Mouse (Mus musculus): ENCODE results near the gene Ncf4. TPM values are rescaled to one million over a fixed set of nuclear protein-coding genes. Genes with fewer than 3 reads are reported as not detected.
A peak's percentile ranks its signal among the peaks of the same experiment; 100 is the strongest.
"Not testable (repeated sequence)": the region's sequence is repeated elsewhere in the genome, so short reads cannot be mapped to it uniquely, and the experiment has no call there.

Gene Ncf4
- polyA plus RNA-seq, 1 experiment from 2014 or later = 0.96 TPM

GRCm38 (mm10) chr15:78246143-78247116 is 1.8 kb downstream of the Ncf4 start:
- DNase-seq = no peak
- no peaks in the 10 kb centered on the region for H3K4me1 ChIP-seq (ENCODE audit: control insufficient read depth, insufficient read depth, low read length)

GRCm38 (mm10) chr15:78247659-78248058 is 3.1 kb downstream of the Ncf4 start:
- Histone ChIP-seq H3K27me3 (ENCODE audit: control insufficient read depth, insufficient read depth, low read length) (no peaks in the 10 kb centered on the region), H3K4me2 (ENCODE audit: low read length) (no peak overlapping the region), H3K4me1 (ENCODE audit: control insufficient read depth, insufficient read depth, low read length) (no peaks in the 10 kb centered on the region), H3K4me3 (replicated peaks; ENCODE audit: low read depth, low read length) (no peak overlapping the region), H3K9ac (replicated peaks; ENCODE audit: low read length) (no peak overlapping the region), H3K27ac (replicated peaks; ENCODE audit: low read depth, low read length) (no peak overlapping the region), H3K9me3 (ENCODE audit: control insufficient read depth, low read length) (no peaks in the 10 kb centered on the region), H3K36me3 (ENCODE audit: control insufficient read depth, insufficient read depth, low read length) (no peaks in the 10 kb centered on the region)
- DNase-seq (no peak), ATAC-seq (ENCODE audit: low FRiP score, low TSS enrichment) (no peak)
- WGBS = 78% methylated on average over 2 of the region's 2 CpGs

More at GRCm38 (mm10) chr15:78246143-78247116, 1.8 kb downstream of the Ncf4 start:
- 82% methylated on average over 18 of the region's 18 CpGs for WGBS
- H3K27ac ChIP-seq (replicated peaks; ENCODE audit: low read depth, low read length) = no peak overlapping the region
- no peaks in the 10 kb centered on the region for H3K9me3 ChIP-seq (ENCODE audit: control insufficient read depth, low read length)
- ATAC-seq (ENCODE audit: low FRiP score, low TSS enrichment) = no peak
- no peak overlapping the region for H3K4me2 ChIP-seq (ENCODE audit: low read length)
- no peak overlapping the region for H3K9ac ChIP-seq (replicated peaks; ENCODE audit: low read length)
- H3K36me3 ChIP-seq (ENCODE audit: control insufficient read depth, insufficient read depth, low read length) = no peaks in the 10 kb centered on the region
- no peaks in the 10 kb centered on the region for H3K27me3 ChIP-seq (ENCODE audit: control insufficient read depth, insufficient read depth, low read length)
- no peak overlapping the region for H3K4me3 ChIP-seq (replicated peaks; ENCODE audit: low read depth, low read length)

- Histone ChIP-seq H3K4me3 (replicated peaks; ENCODE audit: low read depth, low read length) (no peak overlapping the region), H3K27ac (replicated peaks; ENCODE audit: low read depth, low read length) (no peak overlapping the region), H3K4me2 (ENCODE audit: low read length) (no peak overlapping the region), H3K9me3 (ENCODE audit: control insufficient read depth, low read length) (no peaks in the 10 kb centered on the region), H3K27me3 (ENCODE audit: control insufficient read depth, insufficient read depth, low read length) (no peaks in the 10 kb centered on the region), H3K4me1 (ENCODE audit: control insufficient read depth, insufficient read depth, low read length) (no peaks in the 10 kb centered on the region), H3K36me3 (ENCODE audit: control insufficient read depth, insufficient read depth, low read length) (no peaks in the 10 kb centered on the region), H3K9ac (replicated peaks; ENCODE audit: low read length) (no peak overlapping the region)
- 86% methylated on average over 3 of the region's 3 CpGs for WGBS
- no peak for DNase-seq
- ATAC-seq (ENCODE audit: low FRiP score, low TSS enrichment) = no peak
Observed at GRCm38 (mm10) chr15:78248410-78248809, 3.8 kb downstream of the Ncf4 start.

GRCm38 (mm10) chr15:78254751-78255150 is 10.2 kb downstream of the Ncf4 start:
- 23% methylated on average over 20 of the region's 20 CpGs for WGBS
- DNase-seq = peak; percentile 86
- Histone ChIP-seq H3K4me1 (ENCODE audit: control insufficient read depth, insufficient read depth, low read length) (no peaks in the 10 kb centered on the region), H3K27me3 (ENCODE audit: control insufficient read depth, insufficient read depth, low read length) (no peaks in the 10 kb centered on the region), H3K4me3 (replicated peaks; ENCODE audit: low read depth, low read length) (no peak overlapping the region), H3K27ac (replicated peaks; ENCODE audit: low read depth, low read length) (no peak overlapping the region), H3K9ac (replicated peaks; ENCODE audit: low read length) (no peak overlapping the region; the same call in 1 of the 2 replicates), H3K4me2 (ENCODE audit: low read length) (no peak overlapping the region), H3K9me3 (ENCODE audit: control insufficient read depth, low read length) (no peaks in the 10 kb centered on the region), H3K36me3 (ENCODE audit: control insufficient read depth, insufficient read depth, low read length) (no peaks in the 10 kb centered on the region)
- ATAC-seq (ENCODE audit: low FRiP score, low TSS enrichment) = no peak

GRCm38 (mm10) chr15:78256602-78257259 is 12.1 kb downstream of the Ncf4 start:
- H3K4me3 ChIP-seq (replicated peaks; ENCODE audit: low read depth, low read length); H3K4me1 ChIP-seq (ENCODE audit: control insufficient read depth, insufficient read depth, low read length); H3K4me2 ChIP-seq (ENCODE audit: low read length); H3K27ac ChIP-seq (replicated peaks; ENCODE audit: low read depth, low read length); H3K36me3 ChIP-seq (ENCODE audit: control insufficient read depth, insufficient read depth, low read length); ATAC-seq (ENCODE audit: low FRiP score, low TSS enrichment); H3K27me3 ChIP-seq (ENCODE audit: control insufficient read depth, insufficient read depth, low read length); H3K9ac ChIP-seq (replicated peaks; ENCODE audit: low read length); DNase-seq; H3K9me3 ChIP-seq (ENCODE audit: control insufficient read depth, low read length): not testable (repeated sequence)

GRCm38 (mm10) chr15:78257326-78258050 is 12.9 kb downstream of the Ncf4 start:
- 39% methylated on average over 7 of the region's 7 CpGs for WGBS
- H3K36me3 ChIP-seq (ENCODE audit: control insufficient read depth, insufficient read depth, low read length) = no peaks in the 10 kb centered on the region
- DNase-seq = peak; percentile 81
- no peak overlapping the region for H3K9ac ChIP-seq (replicated peaks; ENCODE audit: low read length)
- H3K27ac ChIP-seq (replicated peaks; ENCODE audit: low read depth, low read length) = no peak overlapping the region
- H3K4me2 ChIP-seq (ENCODE audit: low read length) = no peak overlapping the region
- no peaks in the 10 kb centered on the region for H3K27me3 ChIP-seq (ENCODE audit: control insufficient read depth, insufficient read depth, low read length)
- no peaks in the 10 kb centered on the region for H3K9me3 ChIP-seq (ENCODE audit: control insufficient read depth, low read length)
- no peaks in the 10 kb centered on the region for H3K4me1 ChIP-seq (ENCODE audit: control insufficient read depth, insufficient read depth, low read length)
- ATAC-seq (ENCODE audit: low FRiP score, low TSS enrichment) = no peak
- H3K4me3 ChIP-seq (replicated peaks; ENCODE audit: low read depth, low read length) = no peak overlapping the region

GRCm38 (mm10) chr15:78258246-78258865 is 13.8 kb downstream of the Ncf4 start:
- no peak overlapping the region for H3K4me3 ChIP-seq (replicated peaks; ENCODE audit: low read depth, low read length)
- H3K9ac ChIP-seq (replicated peaks; ENCODE audit: low read length) = no peak overlapping the region
- no peaks in the 10 kb centered on the region for H3K27me3 ChIP-seq (ENCODE audit: control insufficient read depth, insufficient read depth, low read length)
- H3K27ac ChIP-seq (replicated peaks; ENCODE audit: low read depth, low read length) = no peak overlapping the region
- no peaks in the 10 kb centered on the region for H3K4me1 ChIP-seq (ENCODE audit: control insufficient read depth, insufficient read depth, low read length)
- no peak for ATAC-seq (ENCODE audit: low FRiP score, low TSS enrichment)
- H3K9me3 ChIP-seq (ENCODE audit: control insufficient read depth, low read length) = no peaks in the 10 kb centered on the region
- no peak overlapping the region for H3K4me2 ChIP-seq (ENCODE audit: low read length)
- DNase-seq = no peak
- no peaks in the 10 kb centered on the region for H3K36me3 ChIP-seq (ENCODE audit: control insufficient read depth, insufficient read depth, low read length)
- 84% methylated on average over 10 of the region's 10 CpGs for WGBS

- no peaks in the 10 kb centered on the region for H3K27me3 ChIP-seq (ENCODE audit: control insufficient read depth, insufficient read depth, low read length)
- DNase-seq (no peak), ATAC-seq (ENCODE audit: low FRiP score, low TSS enrichment) (no peak)
- no peaks in the 10 kb centered on the region for H3K4me1 ChIP-seq (ENCODE audit: control insufficient read depth, insufficient read depth, low read length)
- WGBS = 72% methylated on average over 13 of the region's 13 CpGs
- H3K9me3 ChIP-seq (ENCODE audit: control insufficient read depth, low read length) = no peaks in the 10 kb centered on the region
- H3K4me2 ChIP-seq (ENCODE audit: low read length) = no peak overlapping the region
- H3K27ac ChIP-seq (replicated peaks; ENCODE audit: low read depth, low read length) = no peak overlapping the region
- no peaks in the 10 kb centered on the region for H3K36me3 ChIP-seq (ENCODE audit: control insufficient read depth, insufficient read depth, low read length)
- H3K4me3 ChIP-seq (replicated peaks; ENCODE audit: low read depth, low read length) = no peak overlapping the region
- no peak overlapping the region for H3K9ac ChIP-seq (replicated peaks; ENCODE audit: low read length)
Observed at GRCm38 (mm10) chr15:78260668-78261333, 16.2 kb downstream of the Ncf4 start.

All from midbrain, embryonic 14.5 days (tissue).